Mouse (Mus musculus): Measurements from ENCODE around the gene Otp. TPM values are rescaled to one million over a fixed set of nuclear protein-coding genes. Genes with fewer than 3 reads are reported as not detected.

The Otp gene
- total RNA-seq (2021), result not detected
- long read RNA-seq, experiment 1, result 0 reads
- long read RNA-seq, experiment 2, result 0 reads

GRCm38 (mm10) chr13:94875396-94875880, at the start of gene Otp:
Otp (plus strand) TSS chr13:94875602.
- no peak for TF ChIP-seq CTCF (conservative IDR thresholded peaks at IDR 0.05)
- no peak for DNase-seq (ENCODE audit: low spot score in 2 of 2)
- no peak within 1 kb of the TSS for H3K27ac ChIP-seq
- no peak within 1 kb of the TSS for H3K4me3 ChIP-seq

DNA sequence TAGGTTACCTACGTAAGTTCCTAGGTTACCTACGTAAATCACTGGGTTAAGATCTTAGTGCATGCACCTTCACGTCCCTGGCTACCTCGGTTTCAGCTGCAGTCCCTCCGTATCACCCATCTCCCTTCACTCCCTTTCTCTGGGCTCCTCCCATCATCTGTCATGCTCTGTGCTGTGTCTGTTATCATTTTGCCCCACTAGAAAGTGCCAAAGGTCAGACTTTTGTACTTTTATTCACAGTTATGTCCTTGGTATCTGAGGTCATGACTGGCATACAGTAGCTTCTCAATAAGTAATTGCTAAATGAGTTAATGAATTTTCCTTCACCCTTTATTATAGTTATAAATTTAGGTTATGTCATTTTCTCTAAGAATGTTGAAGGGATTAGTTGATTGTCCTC, 49.0 kb upstream of the Otp start:
- Histone ChIP-seq H3K27ac (no peak overlapping the region), H3K4me3 (no peak overlapping the region)
- no peak for TF ChIP-seq CTCF (conservative IDR thresholded peaks at IDR 0.05)
- no peak for DNase-seq (ENCODE audit: low spot score in 2 of 2)

- no peak for DNase-seq (ENCODE audit: low spot score in 2 of 2)
- Histone ChIP-seq H3K4me3 (no peak overlapping the region), H3K27ac (no peak overlapping the region)
- no peak for TF ChIP-seq CTCF (conservative IDR thresholded peaks at IDR 0.05)
Observed at GRCm38 (mm10) chr13:94826986-94827385, 48.4 kb upstream of the Otp start.

GRCm38 (mm10) chr13:94827847-94828246, 47.6 kb upstream of the Otp start:
- no peak overlapping the region for H3K4me3 ChIP-seq
- no peak for DNase-seq (ENCODE audit: low spot score in 2 of 2)
- H3K27ac ChIP-seq, result no peak overlapping the region
- TF ChIP-seq CTCF (conservative IDR thresholded peaks at IDR 0.05), result no peak

DNA sequence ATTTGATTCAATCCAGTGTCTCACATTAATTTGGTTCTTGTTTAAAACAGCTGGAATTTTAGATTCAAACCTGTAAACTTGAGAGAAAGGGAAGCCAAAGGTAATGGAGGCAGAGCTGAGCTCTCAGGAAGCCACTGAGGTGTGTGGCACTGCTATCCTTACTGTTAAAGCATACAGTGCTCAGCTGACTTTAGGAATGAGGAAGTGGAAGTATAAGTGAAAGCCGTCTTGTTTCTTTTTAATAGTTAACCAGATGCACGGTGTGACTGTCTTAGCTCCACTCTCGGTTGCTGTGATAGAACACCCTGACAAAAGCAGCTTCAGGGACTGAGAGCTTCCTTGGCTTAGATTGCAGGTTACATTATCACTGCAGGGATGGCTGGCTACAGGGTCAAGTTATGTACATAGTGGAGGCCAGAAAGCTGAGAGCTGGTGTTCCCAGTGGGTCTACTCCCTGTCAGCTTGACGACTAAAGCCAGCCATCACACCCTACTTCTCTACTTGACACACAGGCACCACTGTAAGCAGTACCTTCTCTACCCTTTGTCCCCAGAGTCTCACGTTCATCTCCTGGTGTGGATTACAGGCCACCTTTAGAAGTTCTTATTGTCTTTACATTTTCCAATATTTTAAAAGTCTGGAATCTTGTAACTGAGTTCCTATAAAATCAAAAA, 37.2 kb upstream of the Otp start:
- no peak for TF ChIP-seq CTCF (conservative IDR thresholded peaks at IDR 0.05)
- H3K27ac ChIP-seq, result no peak overlapping the region
- H3K4me3 ChIP-seq, result no peak overlapping the region

DNA sequence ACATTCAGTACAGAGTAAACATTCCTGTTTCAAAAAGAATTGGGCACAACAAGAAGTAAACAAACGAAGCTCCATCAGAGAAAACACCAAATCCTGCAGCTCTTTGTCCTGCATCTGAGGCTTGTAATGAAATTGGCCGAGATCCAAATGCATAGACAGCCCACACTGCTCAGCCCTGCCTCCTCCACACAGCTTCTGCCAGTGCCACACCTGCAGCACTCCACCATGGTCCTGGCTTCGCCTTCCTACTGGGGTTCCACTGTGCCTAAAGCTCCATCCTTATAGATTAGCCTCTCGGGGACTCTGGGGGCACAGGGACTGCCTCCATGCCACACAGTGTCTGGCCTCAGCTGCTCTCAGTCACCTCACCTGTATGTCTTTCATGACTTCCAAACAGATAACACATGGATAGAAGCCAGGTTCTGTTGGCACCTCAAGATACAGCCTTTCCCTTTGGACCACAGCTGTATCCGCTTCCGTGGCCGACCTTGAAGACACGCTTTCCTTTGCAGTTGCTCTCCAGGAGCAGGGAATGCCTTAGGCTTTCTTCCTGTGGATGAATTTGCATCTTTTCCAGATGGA, 36.6 kb upstream of the Otp start:
- Histone ChIP-seq H3K27ac (no peak overlapping the region), H3K4me3 (no peak overlapping the region)
- no peak for TF ChIP-seq CTCF (conservative IDR thresholded peaks at IDR 0.05)
- DNase-seq (ENCODE audit: low spot score in 2 of 2), result no peak

More for the DNA sequence above, 37.2 kb upstream of the Otp start:
- DNase-seq (ENCODE audit: low spot score in 2 of 2), result no peak

GRCm38 (mm10) chr13:94843236-94843635, 32.2 kb upstream of the Otp start:
- H3K4me3 ChIP-seq, result no peak overlapping the region
- no peak for DNase-seq (ENCODE audit: low spot score in 2 of 2)
- TF ChIP-seq CTCF (conservative IDR thresholded peaks at IDR 0.05), result no peak
- H3K27ac ChIP-seq, result no peak overlapping the region

DNA sequence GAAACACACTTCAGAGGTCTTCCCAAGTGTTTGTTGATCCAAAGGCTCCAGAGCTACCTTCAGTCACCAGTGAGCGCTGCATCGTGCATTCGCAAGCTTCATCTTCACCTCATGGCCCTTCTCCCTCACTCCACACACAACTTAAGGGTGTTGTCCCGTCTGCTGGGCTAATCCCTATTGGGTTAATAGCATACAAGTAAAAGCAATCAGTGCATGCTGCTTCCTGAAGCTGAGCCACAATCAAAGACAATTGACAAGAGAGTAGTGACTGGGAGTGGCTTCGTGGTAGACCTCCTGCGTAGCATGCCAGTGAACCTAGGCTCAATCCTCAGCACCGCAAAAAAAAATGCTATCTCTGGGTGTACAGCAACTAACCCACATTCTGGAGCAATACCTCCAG, 27.5 kb upstream of the Otp start:
- H3K27ac ChIP-seq, result no peak overlapping the region
- H3K4me3 ChIP-seq, result no peak overlapping the region
- no peak for TF ChIP-seq CTCF (conservative IDR thresholded peaks at IDR 0.05)
- no peak for DNase-seq (ENCODE audit: low spot score in 2 of 2)

- Histone ChIP-seq H3K27ac (no peak overlapping the region), H3K4me3 (no peak overlapping the region)
- no peak for TF ChIP-seq CTCF (conservative IDR thresholded peaks at IDR 0.05)
- no peak for DNase-seq (ENCODE audit: low spot score in 2 of 2)
Observed at GRCm38 (mm10) chr13:94849351-94849750, 26.1 kb upstream of the Otp start.

DNA sequence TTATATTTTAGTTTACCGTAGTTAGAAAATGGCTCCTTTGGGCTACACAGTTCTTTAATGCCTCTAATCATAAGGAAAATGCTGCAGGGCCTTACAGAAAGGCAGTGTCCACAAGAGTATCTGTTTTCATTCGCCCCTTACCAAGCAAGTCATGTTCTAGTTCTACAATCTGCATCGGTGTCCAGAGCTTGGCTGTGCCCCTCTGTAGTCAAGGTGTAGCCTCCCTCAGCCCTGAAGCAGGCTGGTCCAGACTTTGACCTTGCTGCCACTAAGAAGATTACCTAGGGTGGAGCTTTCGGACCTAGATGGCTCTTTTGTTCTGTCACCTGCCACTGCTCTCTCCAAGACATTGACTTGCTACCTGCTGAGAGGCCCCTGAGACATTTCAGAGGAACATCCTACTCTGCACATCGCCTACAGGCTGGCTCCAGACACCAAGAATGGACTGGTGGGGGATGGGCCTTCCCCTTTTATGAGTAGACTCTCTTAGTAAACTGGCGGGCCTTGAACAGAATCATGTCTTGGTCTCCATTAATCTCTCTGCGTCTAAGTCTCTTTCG, 17.3 kb upstream of the Otp start:
- no peak for TF ChIP-seq CTCF (conservative IDR thresholded peaks at IDR 0.05)
- no peak overlapping the region for H3K4me3 ChIP-seq
- no peak for DNase-seq (ENCODE audit: low spot score in 2 of 2)
- no peak overlapping the region for H3K27ac ChIP-seq

GRCm38 (mm10) chr13:94859256-94859655, 16.1 kb upstream of the Otp start:
- Histone ChIP-seq H3K4me3 (no peak overlapping the region), H3K27ac (no peak overlapping the region)
- no peak for DNase-seq (ENCODE audit: low spot score in 2 of 2)
- no peak for TF ChIP-seq CTCF (conservative IDR thresholded peaks at IDR 0.05)

GRCm38 (mm10) chr13:94862491-94863230, 12.7 kb upstream of the Otp start:
- no peak for TF ChIP-seq CTCF (conservative IDR thresholded peaks at IDR 0.05)
- DNase-seq (ENCODE audit: low spot score in 2 of 2), result no peak
- Histone ChIP-seq H3K27ac (no peak overlapping the region), H3K4me3 (no peak overlapping the region)

DNA sequence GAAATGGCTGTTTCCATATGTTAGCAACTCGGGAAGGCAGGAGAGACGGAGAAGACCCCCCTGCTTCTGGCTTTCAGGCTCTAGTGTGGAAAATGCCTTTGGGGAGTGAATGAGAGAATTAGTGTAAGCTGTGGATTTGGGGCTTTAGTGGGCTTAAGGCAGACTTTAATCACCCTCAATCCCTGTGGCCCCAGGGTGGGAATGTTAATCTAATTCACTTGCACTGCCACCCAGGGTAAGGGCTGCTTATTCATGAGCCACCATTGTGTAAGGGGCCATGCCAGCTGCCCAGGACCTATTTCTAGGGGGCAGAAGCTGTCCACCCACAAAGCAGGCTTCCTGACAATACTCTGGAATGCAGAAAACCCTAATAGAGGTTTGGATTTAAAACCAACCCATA, 8.5 kb upstream of the Otp start:
- TF ChIP-seq CTCF (conservative IDR thresholded peaks at IDR 0.05), result no peak
- DNase-seq (ENCODE audit: low spot score in 2 of 2), result no peak
- H3K27ac ChIP-seq, result no peak overlapping the region
- H3K4me3 ChIP-seq, result no peak overlapping the region

All from layer of hippocampus, adult 2 months (tissue).